Mouse (Mus musculus): ENCODE measurements around the gene Rrad.
"Not testable (repeated sequence)": the region's sequence is repeated elsewhere in the genome, so short reads cannot be mapped to it uniquely, and the experiment has no call there.

Rrad gene

DNA sequence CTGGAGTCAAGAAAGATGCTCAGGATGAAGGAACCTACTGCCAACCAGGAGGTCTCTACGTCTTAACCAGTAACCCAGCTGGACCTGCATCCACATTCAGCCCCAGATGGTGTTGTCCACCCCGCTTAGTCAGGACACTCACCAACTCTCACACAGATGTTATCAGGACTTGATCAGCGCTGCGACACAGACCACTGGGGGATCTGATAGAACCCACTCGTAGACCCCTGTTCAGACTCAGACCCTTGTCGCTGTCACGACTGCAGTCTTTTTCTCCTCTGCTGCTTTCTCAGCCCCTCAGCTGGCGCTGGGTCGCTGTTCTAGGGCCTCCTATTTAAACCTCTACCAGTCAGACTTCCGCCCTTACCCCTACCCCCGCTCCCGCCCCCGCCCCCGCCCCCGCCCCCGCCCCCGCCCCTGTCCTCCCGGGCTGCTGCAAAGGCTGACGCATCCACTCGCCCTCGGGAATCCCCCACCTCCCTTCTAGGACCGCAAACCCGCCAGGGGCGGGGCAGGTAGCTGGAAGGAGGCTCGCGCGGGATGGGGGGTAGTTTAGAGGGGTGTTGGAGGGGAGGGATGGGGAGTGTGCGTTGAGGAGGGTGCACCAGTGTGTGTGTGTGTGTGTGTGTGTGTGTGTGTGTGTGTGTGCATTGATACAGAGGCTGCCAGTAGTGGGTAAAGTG is at the start of gene Rrad:
Gene Rrad (minus strand): TSS at position 347 of the 683 bp plus-strand sequence.
- DNase-seq (ENCODE audit: low spot score) = peak; percentile 62

DNA sequence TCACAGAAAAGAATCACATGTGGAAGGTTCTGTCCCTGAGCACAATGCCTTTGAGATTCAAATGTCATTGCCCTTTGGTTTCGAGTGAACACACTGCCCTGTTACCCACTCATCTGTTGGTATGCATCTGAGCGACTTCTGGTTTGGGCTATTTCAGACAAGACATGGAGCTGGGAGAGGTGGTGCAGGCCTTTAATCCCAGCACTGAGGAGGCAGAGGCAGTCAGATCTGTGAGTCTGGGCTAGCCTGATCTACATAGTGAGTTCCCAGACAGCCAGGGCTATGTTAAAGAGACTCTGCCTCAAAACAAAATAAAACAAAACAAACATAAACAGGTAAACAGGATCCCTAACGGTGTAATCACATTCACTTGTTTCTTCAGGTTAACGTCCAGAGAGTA is 24.5 kb upstream of the Rrad start:
- no peak for DNase-seq (ENCODE audit: low spot score)

DNA sequence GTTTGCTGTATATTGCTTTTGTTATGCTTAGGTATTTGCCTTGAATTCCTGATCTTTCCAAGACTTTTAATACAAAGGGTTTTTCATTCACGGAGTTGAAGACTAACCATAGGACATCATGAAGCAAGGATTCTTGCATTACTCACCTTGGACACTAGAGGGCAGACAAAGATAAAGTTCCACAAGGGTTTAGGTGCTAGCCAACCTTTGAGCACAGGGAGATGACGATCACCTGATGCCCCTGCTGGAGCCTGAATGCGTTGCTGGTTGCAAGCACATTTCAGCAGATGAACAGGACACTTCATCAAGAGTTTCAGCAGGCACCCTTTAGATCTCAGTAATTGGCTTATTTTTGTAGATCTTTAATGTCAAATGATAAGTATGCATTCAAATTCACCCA is 23.9 kb upstream of the Rrad start:
- peak; percentile 33 for DNase-seq (ENCODE audit: low spot score)

DNA sequence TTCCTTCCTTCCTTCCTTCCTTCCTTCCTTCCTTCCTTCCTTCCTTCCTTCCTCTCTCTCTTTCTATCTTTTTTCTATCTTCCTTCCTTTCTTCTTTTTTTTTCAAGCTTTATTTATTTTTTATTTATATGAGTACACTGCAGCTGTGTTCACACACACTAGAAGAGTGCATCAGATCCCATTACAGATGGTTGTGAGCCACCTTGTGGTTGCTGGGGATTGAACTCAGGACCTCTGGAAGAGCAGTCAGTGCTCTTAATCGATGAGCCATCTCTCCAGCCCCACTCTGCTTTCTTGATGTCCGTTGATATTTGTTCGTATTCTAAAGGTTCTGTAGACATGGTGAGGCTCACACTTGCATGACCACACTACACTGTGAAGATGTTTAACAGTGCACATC is 13.1 kb upstream of the Rrad start:
- not testable (repeated sequence) for DNase-seq (ENCODE audit: low spot score)

DNA sequence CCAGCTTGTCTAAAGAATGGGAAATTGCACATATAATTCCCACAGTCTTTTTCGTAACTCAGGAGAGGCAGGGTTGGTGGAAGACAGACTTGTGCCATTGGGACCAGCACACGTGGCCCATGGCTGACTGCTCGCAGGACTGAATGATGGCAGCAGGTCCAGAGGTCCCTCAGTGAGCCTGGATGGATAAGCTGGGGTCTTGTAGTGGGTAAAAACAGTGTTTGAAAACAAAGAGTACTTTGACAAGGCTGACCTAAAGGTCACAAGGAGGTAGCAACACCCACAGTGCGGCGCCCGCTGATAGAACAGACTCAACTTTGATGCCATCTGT is 11.2 kb upstream of the Rrad start:
- DNase-seq (ENCODE audit: low spot score) = no peak

DNA sequence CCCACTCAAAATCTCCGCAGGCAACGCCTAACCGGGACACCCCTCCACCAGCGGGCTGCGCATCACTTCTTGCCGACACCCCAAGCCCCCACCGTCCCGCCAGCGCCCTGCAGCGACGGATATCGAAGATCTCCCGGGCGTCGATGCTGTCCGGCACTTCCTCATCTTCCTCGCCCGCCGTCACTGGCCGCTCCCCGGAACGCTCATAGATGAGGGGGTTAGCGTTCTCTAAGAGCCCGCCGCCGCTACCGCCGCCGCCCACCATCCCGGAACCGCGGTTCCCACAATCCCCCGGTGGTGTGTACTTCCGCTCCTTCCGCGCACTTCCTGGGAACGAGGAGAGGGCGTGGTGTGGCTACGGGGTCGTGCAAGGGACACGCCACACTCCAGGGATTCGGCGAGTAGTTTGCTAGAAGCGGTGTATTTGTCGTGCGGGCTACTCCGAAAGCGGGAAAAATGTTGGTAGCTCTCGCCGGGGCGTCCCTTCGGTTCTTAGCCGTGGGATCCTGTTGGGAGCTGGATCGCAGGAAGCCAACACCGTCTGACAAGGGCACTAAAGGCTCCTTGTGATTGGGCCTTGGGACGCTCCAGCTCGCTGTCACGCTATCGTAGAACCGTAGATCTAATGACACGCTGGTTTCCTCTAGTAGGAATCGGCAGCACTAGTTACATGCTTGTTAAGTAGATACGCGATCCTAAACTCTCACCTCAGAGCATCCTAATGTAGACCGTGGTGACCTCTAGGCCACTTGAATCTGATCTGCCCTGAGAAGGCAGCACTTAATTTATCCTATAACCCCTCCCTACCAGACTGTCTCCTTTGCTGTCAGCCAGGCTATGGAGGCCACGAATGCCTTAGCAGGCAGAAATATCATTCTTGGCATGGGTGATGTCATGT is 10.5 kb upstream of the Rrad start, which contains the start of gene Ciao2b:
Gene Ciao2b (minus strand): TSS at position 540 of the 898 bp plus-strand sequence.
- DNase-seq (ENCODE audit: low spot score) = peak; percentile 75

DNA sequence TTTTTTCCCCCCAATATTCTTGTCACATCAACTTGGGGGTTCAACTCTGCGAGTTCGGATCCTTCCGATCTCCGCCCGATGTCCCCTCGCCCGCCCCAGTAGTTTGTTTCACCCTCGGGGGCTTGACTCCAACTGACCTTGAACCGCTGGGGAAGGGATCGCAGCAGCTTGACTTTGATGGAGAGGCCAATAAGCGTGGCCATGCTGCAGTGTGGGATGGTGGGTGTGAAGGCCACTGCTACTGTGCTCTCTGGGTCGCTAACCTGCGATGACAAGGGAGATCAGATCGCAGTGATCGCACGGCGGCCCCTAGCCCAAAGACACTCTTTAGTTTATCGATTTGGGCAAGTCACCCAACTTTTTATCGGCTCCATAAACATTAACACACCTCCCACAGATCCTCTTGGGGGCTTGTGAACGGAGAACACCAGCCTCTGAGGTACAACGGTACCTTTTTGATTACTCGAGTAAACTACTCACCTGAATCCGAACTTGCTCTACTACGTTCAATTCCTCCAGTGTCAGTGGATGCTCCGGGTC is 9.8 kb upstream of the Rrad start:
- DNase-seq (ENCODE audit: low spot score) = no peak

DNA sequence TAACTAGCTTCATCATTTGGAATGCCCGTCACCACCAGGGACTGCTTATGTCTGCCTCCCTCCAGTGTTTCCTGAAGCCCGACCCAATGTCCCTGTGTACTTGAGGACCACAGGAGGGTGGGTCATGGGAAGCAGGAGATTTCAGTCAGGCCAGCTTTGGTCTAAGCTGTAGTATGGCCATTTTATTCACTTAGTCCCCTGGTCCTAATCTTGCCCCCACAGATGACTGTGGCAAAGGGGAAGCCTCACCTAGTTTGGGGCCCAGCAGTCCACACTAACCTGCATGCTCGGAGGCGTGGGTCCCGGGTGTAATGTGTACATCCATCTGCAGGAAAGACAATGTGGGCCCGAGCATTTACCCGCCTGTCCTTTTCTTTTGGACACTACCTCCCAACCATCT is 9.1 kb upstream of the Rrad start:
- DNase-seq (ENCODE audit: low spot score) = no peak

DNA sequence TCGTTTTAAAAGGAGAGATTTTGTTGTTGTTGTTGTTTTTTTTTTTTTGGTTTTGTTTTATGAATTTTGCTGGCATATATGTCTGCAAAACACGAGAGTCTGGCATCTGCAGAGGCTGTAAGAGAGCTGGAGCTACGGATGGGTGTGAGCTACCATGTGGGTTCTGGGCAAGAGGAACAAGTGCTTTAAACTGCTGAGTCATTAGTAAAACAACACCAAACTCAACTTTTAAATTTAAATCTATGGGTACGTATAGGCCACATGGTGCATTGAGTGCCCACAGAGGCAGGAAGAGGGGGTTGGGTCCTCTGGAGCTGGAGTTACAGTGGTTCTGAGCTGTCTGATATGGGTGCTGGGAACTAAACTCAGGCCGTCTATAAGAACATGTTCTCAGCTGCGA is 6.9 kb upstream of the Rrad start:
- no peak for DNase-seq (ENCODE audit: low spot score)

DNA sequence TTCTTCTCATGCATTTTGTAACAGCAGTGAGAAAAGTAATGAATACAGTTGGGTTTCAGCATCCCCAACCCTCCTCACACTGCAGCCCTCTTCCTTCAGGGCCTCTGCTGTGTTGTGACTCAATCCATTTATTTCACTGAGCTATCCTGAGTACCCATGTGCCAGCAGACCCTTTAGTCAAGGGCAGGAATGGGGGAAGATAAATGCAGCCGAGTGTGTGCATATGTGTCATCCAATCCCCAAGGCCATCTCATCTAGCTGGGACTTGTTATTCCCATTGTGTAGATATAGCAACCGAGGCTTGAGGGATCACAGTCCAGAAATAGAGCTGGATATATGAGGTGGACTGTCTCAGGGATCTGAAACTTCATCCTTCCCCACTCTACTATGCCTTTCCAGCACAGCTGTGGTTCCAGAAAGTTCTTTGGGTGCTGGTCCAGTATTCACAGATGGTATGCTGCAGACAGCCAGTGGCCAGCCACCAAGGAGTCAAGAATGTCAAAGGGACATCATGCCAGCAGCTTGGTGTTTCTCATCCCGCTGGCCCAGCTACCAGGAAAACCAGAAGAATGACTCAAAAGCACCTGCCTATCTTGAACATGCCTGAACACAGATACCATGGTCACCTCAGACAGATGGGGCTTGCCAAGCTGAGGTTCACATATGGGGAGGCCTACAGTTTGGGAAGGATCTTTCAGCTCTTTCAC is 4.0 kb upstream of the Rrad start:
- DNase-seq (ENCODE audit: low spot score) = no peak

DNA sequence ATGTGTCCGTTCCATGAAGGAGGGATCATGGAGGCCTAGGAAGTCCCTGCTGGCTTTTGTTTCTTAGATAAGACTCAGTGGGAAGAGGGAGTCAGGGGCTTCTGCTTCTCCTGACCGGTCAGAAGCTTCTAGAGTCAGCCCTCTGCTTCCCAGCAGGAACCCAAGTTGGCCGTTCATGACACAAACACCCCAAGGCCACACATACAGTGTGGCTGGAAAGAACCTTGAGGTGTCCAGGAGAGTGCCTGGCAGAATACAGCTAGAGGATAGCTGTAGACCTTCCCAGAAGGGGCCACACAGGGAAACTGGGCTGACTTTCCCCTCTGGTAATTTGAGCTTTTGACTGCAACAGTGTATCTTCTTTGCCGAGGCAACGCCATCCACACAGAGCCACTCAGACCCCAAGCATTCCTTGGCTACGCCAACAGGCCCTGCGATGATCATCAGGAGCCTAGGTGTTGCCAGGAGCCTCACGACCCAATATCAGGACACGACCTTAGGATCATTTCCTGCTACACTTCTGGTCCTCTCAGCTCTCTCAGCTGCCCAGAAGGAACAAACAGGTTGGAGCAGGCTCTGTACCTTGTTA is 2.1 kb upstream of the Rrad start:
- DNase-seq (ENCODE audit: low spot score) = no peak

DNA sequence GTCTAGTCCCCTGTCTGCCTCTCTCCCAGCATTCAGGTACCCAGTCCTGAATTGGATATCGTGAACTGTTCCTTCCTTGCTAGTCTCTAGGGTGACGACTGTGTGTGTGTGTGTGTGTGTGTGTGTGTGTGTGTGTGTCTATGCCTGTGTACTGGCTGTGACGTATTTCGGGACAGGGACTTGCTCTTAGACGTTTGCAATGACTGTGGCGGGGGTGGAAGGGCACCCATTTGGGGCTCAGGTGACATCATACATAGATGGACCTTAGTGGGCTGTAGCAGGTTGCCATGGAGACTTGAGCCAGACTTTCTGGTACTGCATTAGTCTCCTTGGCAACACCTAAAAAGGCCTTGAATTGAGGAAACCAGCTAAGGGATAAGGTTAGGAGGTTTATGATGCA is 1.4 kb upstream of the Rrad start:
- no peak for DNase-seq (ENCODE audit: low spot score)

DNA sequence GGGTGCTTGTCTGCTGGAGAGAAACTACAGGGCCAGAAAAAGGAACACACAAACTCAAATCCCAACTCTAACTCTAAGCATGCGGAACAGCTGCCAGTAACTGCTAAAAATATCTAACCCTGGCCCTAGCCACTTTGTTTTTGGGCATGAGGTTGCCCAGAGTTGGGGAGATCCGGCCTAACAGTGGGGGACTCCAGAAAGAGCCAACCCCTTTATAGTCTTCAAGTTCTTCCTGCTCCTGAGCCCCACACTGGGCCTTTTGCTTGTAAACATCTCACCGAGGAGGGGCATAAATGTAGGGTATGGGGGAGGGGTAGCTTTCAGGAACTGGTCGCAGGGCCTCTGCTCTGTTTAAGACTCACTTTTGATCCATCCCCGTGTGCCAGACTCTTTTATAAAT is 848 bp upstream of the Rrad start:
- DNase-seq (ENCODE audit: low spot score) = no peak

DNA sequence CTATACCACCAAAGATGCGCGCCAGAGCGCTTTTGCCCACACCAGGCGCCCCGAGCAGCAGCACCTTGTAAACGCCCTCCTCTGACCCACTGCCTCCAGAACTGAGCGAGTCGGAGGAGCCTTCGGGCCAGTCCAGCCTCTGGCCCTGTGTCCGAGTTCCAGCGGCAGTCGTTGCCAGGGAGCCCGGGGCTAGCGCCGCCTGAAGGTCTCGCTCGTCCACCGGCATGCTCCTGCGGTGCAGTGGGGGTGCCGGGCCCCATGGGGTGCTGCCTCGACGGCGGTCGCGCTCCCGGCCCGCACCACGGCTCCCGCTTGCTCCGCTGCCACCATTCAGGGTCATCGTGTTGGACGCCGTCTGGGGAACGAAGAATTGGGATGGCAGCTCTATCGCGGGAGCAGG is 553 bp downstream of the Rrad start:
- DNase-seq (ENCODE audit: low spot score) = peak; percentile 6

DNA sequence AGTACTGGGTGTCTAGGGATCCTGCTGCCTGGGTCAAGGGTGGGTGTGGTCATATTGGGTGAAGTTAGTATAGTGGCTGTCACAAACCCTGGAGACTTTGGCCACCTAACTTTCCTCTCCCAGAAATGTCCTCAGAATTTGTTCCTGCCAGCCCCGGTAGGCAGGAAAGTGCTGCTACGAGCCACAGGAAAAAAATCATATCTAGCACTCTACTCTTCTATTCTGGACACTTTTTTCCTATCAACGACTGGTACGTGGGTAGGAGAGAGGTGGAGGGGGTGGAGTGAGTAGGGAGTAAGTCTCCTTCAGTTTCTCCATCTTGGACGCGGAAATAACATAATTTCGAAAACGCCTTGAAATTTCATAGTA is 1.0 kb downstream of the Rrad start:
- DNase-seq (ENCODE audit: low spot score) = no peak

DNA sequence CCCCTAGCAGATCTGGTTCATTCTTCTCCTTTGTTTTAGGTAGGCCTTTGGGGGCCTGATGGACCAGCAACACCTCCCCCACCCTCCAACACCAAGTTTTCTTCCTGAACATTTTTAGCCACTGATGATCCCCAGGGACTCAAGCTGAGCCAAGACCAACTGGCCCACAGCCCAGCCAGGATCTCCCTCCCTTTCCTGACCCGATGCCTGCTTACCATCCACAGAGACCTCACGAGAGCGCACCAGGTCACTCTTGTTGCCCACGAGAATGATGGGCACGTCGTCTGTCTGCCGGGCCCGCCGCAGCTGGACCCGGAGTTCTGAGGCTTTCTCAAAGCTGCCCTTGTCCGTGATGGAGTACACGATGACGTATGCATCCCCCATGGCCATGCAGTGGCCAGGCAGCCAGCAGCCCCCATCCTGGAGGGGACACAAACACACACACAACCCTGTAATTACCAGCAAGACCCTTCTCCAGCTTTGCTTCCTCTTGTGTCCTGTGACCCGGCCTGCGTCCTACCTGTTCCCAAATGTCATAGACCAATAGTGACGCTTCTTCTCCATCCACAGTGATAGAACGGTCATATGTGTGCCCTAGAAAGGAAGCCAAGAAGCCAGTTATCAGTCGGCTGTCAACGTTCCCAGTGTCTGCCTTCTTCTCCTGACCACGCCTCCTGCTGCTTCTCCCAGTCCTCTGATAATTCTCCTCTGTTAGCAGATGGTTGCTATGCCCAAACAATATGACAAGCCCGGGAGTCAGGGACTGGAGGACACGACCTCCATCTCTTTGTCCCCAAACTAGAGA is 1.6 kb downstream of the Rrad start:
- DNase-seq (ENCODE audit: low spot score) = no peak

DNA sequence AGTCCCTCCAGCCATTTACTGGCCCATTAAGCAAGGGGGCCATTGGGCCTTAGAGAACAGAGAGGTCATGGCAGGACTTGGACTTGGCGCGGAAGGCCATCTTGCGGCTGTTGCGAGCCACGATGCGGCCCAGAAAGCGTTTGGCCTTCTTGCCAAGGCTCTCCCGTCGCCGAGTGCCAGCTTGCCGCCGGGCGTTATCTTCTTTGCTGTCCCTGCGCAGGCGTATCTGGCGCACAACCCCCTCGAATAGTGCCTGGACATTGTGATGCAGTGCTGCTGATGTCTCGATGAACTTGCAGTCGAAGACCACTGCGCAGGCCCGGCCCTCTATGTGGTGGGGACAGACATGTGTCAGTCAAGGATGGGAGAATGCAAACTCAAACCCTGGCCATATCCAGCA is 2.7 kb downstream of the Rrad start:
- no peak for DNase-seq (ENCODE audit: low spot score)

DNA sequence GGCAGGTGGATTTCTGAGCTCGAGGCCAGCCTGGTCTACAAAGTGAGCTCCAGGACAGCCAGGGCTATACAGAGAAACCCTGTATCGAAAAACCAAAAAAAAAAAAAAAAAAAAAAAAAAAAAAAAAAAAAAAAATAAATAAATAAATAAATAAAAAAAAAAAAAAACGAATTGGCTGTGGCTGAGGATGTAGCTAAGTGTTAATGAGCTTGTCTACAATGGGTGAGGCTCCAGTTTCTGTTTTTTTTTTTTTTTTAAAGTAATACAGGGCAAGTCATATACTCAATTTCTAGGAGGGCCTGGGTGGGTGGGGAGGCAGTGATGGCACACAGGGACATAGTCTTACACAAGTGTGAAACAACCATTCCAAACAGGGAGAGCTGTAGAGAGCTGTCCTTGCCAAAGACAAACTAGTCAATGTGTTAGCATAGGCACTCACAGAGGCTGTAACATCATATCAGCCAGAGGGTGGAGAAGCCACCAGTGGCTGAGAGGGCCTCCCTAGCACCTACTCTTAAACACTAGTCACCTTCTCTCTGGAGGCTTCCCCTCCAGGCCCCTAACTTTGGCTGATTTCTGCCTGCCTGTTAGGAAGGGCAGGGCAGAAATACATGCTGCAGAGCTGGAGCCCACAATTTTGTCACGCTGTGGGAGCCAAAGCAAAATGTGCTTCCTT is 3.9 kb downstream of the Rrad start:
- no peak for DNase-seq (ENCODE audit: low spot score)

DNA sequence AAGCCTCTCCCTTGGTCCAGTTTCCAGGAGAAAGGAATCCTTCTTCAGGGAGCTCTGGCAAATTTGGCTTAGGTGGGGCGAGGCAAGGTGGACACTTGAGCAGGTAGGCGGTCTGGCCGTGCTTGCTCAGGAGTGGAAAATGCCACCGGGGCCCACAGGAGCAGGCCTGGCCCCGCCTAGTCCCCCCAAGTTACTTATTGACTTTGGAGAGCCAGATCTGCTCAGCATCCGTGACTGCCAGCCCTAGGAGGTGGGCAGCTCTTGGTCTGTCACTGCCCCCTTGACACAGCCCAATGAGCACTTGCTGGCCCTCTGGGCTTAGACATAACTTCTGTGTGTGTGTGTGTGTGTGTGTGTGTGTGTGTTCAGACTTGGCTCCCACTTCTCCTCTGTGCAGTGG is 7.0 kb downstream of the Rrad start, which contains the start of gene Cdh16:
Gene Cdh16 (minus strand): TSS at position 236 of the 400 bp plus-strand sequence.
- no peak for DNase-seq (ENCODE audit: low spot score)

DNA sequence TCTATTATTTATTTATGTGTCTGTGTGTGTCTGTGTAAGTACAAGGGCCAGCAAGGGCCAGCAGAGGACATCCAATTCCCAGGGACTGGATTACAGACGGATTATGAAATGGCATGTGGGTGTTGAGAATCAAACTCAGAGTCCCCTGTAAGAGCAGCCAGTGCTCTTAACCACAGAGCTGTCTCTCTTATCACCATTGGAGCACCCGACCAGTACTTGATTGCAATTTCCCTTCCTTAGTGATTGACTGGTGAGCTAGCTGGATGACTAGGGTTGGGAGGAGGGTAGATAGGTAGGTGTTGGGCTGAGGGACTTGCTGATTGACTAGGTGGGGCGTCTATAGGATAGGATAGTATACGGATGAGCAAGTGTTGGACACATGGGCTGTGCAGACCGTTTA is 10.4 kb downstream of the Rrad start:
- DNase-seq (ENCODE audit: low spot score) = no peak

DNA sequence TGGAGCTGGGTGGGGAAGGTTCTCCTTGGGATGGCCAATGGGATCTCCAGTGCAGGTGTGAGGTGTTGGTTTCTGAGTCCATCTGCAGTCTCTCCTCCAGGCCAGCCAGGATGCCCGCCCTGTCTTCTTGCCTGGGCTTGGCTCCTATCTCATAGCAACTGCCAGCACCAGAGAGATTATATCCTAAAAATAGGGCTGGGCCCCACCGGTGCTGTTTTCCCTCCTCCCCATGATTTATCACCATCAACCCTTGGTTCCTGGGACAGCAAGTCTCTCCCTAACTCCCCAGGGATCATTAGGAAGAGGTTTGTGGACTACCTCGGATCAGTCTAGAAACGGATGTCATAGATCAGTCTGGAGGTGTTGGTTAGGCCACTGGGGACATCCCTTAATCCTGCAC is 18.0 kb downstream of the Rrad start:
- no peak for DNase-seq (ENCODE audit: low spot score)
